Mouse (Mus musculus) cerebellum, adult 11 months (tissue): Measurements from ENCODE around the gene Hdac4.
A peak's percentile ranks its signal among the peaks of the same experiment; 100 is the strongest.

ENCODE experiments used
- DNase-seq: peaks from one replicate; pipeline ENCODE4 v3.0.0; 2022

The Hdac4 gene

GRCm38 (mm10) chr1:92195360-92196149 is at the start of gene Hdac4:
Gene Hdac4, minus strand, starts transcription at chr1:92195699.
- peak; percentile 77 for DNase-seq

- no peak for DNase-seq
Measured at GRCm38 (mm10) chr1:92243549-92243948, 48.0 kb upstream of the Hdac4 start.

GRCm38 (mm10) chr1:92240072-92240471 is 44.6 kb upstream of the Hdac4 start:
- no peak for DNase-seq

GRCm38 (mm10) chr1:92235600-92235999 is 40.1 kb upstream of the Hdac4 start:
- DNase-seq, result no peak

GRCm38 (mm10) chr1:92225297-92225696 is 29.8 kb upstream of the Hdac4 start:
- DNase-seq, result no peak

GRCm38 (mm10) chr1:92223956-92224891 is 28.7 kb upstream of the Hdac4 start:
- DNase-seq, result no peak

GRCm38 (mm10) chr1:92216710-92217109 is 21.2 kb upstream of the Hdac4 start:
- no peak for DNase-seq

GRCm38 (mm10) chr1:92215996-92216630 is 20.6 kb upstream of the Hdac4 start:
- DNase-seq, result no peak

- DNase-seq, result no peak
Measured at GRCm38 (mm10) chr1:92215131-92215638, 19.7 kb upstream of the Hdac4 start.

GRCm38 (mm10) chr1:92212003-92212750 is 16.7 kb upstream of the Hdac4 start:
- DNase-seq, result no peak

- DNase-seq, result no peak
Measured at GRCm38 (mm10) chr1:92202639-92203352, 7.3 kb upstream of the Hdac4 start.

- no peak for DNase-seq
Measured at GRCm38 (mm10) chr1:92190463-92190862, 5.0 kb downstream of the Hdac4 start.

GRCm38 (mm10) chr1:92187137-92187536 is 8.4 kb downstream of the Hdac4 start:
- no peak for DNase-seq

- DNase-seq, result no peak
Measured at GRCm38 (mm10) chr1:92184600-92184999, 10.9 kb downstream of the Hdac4 start.

- DNase-seq, result no peak
Measured at GRCm38 (mm10) chr1:92183101-92183790, 12.3 kb downstream of the Hdac4 start.

- DNase-seq, result no peak
Measured at GRCm38 (mm10) chr1:92181970-92182369, 13.5 kb downstream of the Hdac4 start.

- DNase-seq, result peak; percentile 100
Measured at GRCm38 (mm10) chr1:92180141-92181137, 15.1 kb downstream of the Hdac4 start.

GRCm38 (mm10) chr1:92179489-92180006 is 16.0 kb downstream of the Hdac4 start:
- peak; percentile 63 for DNase-seq

- DNase-seq, result no peak
Measured at GRCm38 (mm10) chr1:92179070-92179469, 16.4 kb downstream of the Hdac4 start.
